Mouse (Mus musculus): ENCODE measurements around the gene Mfsd12.

The Mfsd12 gene

DNA sequence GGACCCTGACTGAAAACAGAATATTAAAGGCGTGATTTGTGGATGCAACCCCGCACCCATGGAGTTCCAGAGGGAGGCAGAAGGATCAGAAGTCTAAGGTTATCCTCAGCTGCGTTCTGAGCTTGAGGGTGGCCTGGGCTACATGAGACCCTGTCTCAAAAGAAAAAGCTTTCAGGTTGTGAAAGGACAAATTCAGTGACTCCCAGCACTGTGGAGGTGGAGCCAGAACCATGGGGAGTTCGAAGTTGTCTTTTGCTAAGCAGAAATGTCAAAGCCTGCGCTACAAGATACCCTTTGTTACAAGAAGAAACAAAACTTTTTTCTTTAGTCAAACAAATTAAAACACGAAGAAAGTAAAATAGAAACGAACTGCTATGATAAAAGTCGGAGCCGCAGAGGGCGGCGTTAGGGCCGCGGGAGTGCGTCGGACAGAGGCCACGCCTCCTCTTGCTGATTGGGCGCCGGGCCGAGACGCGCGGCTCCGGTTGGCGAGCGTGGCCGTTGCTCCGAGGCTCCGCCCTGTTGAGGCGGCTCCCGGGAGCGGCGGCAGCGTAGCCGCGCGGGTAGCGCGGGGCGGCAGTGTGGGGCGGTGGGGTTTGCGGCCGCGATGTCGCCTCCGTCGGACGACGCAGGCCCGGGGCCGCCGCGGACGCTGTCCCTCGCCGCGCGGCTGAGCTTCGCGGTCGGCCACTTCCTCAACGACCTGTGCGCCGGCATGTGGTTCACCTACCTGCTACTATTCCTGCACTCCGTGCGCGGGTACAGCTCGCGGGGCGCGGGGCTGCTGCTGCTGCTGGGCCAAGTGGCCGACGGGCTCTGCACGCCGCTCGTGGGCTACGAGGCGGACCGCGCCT is at the start of gene Mfsd12:
Mfsd12 (plus strand) TSS at position 501 of the 854 bp plus-strand sequence.
- DNase-seq (ENCODE audit: low read depth), result peak; percentile 97

DNA sequence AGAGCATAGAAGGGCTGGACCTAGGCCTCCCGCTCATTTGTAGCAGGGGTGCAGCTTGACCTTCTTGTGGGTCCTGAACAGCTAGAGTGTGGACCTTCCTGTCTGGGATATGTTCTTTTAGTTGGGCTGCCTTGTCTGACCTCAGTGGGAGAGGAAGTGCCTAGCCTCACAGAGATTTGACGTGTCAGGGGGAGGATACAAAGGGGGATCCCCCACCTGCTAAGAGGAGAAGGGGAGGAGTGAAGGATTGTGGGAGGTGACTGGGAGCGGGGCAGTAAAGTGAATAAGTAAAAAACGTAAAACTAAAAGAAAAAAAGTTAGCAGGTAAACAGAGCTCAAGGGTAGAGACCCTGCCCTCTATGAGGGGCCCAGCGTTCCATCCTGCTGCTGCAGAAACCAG is 47.7 kb upstream of the Mfsd12 start:
- no peak for DNase-seq (ENCODE audit: low read depth)

DNA sequence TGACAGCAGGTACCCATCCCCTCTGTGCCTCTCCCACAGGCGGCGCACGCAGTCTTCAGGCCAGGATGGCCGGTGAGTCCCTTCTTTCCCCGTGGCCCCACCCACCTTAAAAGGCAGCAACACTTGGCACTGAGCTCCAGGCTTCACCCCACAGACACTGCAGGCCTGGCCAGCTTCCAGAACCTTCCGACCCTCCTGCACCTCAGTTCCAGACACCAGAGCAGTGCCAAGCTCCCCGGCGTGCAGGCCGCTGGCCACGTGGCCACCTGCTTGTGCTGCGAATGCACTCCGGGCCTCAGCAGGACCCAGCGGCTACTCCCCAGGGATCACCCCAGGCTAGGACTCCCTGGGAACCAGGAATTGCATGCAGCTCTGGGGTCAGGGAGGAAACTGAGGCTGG is 43.7 kb upstream of the Mfsd12 start:
- DNase-seq (ENCODE audit: low read depth), result no peak

DNA sequence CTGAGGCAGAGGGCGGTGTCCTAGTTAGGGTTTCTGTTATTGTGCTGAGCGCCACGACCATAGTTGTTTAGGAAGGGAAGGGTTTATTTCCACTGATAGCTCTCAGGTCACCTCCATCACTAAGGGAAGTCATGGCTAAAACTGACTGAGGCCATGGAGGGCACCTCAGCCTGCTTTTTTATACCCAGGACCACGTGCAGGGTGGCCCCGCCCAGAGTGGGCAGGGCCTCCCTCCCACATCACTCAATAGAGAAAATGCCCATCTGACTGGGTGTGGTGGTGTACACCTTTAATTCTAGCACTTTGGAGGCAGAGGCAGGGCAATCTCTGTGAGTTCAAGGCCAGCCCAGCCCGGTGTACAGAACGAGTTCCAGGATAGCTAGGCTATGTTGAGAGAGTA is 43.1 kb upstream of the Mfsd12 start:
- no peak for DNase-seq (ENCODE audit: low read depth)

DNA sequence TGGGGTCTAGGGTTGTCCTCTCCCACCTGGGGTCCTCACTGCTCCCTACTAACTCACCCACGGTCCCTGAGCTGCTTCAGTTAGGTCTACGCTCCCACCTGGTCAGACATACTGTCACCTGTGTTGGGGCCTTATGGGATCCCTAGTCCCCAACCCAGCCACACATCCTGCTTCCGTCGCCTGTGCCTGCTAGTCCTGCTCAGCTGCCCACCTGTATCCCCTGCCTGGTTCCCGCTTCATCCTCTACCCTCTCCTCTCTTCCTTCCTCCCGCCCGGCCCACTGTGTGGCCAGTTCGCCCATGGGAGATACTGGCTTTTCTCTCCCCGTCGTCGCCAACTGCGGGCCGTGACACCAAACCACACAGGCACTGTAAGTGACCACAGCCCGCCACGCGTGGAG is 41.7 kb upstream of the Mfsd12 start:
- no peak for DNase-seq (ENCODE audit: low read depth)

DNA sequence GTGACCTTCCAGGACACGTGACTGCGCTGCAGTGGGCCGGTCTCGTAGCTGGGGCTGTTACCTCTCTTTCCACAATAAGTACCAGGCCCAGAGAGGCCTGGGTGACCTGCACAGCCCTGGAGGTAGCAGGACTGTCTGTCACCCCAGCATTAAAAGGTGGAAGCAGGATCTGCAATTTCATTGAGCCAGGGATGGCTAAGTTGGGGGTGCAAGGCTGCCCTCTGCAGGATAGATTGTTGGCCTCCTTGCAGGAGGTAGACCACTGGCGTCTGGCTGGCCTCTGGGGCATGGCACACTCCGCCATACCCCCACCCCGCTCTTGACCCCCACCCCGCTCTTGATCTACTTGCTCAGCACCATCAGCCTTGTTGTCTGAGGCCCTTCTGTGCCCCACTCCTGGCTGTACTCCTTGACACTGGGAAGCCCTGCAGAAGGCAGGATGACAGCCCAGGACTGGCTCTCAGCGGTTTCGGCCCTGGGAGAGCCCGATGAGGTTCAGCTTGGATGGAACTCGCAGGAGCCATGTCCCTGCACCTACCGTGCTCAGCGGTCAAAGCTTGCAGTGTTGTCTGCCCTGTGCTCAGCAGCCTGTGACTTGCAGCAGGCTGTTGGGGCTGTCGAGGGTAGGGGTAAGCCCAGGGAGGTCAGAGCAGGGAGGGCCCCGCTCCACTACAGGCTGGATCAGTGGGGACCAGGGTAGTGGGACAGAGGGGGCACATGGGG is 40.8 kb upstream of the Mfsd12 start:
- peak; percentile 52 for DNase-seq (ENCODE audit: low read depth)

DNA sequence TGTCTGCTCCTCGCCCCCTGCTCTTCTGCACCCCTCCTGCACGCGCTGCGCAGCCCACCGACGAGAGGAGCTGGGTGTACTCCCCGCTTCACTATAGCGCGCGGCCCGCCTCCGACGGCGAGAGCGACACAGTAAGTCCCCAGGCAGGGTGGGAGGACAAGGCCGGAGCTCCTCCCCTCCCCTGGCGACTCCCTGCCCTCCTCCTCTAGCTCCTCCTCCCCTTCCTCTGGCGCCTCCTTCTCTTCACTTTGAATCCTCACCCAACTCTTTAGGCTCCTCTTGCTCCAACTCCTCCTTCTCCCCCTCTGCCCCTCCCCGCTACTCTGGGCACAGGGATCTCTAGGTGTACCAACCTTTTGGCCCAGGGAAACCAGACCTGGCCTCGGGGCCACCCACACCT is 40.0 kb upstream of the Mfsd12 start:
- DNase-seq (ENCODE audit: low read depth), result no peak

DNA sequence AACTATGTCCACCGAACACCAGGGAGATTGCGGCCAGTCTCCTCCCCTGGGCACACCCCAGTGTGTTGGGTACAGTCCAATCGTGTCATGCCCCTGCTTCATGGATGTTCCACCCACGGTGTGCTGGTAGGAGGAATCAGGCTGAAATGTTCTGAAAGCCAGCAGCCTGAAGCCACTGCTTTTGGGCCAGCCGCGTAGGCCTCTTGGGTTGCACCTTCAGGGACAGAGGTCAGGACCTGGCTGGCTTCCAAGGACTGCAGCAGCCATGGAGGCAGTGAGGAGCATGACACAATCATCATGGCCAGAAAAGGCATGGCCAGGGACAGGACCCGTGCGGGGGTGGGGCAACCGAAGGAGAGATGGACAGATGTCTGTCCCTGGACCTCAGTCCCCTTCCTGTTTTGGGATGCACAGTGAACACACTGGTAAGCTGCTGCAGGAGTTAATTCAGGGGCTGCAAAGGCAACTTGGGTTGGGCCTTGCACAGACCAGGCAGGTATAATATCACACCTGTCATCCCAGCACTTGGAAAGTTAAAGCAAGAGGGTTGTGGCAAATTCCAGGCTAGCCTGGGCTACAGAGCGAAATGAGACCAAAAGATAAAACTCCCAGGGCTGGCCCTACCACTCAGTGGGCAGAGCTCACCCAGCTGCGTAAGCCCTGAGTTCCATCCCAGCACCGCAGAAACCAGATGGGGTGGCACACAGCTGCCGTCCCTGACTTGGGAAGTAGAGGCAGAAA is 38.5 kb upstream of the Mfsd12 start:
- peak; percentile 68 for DNase-seq (ENCODE audit: low read depth)

DNA sequence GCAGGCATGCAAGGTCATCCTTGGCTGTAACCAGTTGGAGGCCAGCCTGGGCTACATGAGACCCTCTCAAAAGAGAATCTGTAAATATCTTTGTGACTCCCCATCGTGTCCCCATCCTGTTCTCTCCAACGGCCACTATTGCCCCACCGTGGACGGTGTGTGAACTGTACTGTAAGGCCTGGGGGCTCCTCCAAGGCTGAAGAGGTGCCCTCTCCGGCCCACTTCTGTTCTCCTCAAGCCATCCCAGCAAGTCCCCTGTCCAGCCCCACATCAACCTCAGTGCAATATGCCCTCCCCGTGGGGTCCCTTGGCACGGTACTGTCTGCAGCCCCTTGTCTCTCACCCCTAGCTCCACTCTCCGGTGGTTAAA is 38.0 kb upstream of the Mfsd12 start:
- peak; percentile 60 for DNase-seq (ENCODE audit: low read depth)

DNA sequence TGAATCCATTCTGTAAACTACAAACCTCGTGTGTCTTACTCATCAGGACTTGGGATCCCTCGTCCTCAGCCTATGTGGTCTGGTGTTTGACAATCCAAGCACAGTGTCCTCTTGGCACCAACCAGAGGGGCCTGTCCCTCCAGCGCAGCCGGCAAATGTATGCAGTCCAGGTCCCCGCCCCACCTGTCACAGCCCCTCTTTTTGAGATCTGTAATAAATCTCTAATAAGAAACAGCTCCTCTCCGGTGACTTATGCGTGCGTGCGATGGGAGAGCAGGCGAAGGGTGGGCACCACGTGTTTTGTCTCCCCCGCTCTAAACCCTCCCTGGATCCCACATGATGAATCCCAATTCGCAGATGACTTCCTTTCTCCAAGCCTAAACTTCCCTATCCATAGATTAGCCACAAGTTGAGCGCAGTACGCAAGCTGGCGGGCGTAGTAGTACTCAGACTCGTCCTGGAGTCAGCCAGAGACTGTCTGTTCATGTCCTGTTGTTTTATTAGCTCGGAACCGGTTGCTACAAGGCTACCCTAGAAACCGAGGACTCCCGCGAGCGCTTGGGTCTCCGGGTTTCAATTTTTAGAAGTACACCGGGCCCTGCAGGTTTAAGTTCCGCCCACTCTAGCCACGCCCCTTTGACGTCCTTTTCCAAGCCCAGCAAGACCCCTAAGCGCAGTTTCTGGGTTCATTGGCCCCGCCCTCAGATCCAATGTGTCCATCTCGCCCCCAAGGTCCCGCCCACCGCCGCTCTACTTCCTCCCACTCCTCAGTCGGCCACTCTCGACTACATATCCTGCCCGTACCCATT is 37.3 kb upstream of the Mfsd12 start:
- DNase-seq (ENCODE audit: low read depth), result peak; percentile 100

DNA sequence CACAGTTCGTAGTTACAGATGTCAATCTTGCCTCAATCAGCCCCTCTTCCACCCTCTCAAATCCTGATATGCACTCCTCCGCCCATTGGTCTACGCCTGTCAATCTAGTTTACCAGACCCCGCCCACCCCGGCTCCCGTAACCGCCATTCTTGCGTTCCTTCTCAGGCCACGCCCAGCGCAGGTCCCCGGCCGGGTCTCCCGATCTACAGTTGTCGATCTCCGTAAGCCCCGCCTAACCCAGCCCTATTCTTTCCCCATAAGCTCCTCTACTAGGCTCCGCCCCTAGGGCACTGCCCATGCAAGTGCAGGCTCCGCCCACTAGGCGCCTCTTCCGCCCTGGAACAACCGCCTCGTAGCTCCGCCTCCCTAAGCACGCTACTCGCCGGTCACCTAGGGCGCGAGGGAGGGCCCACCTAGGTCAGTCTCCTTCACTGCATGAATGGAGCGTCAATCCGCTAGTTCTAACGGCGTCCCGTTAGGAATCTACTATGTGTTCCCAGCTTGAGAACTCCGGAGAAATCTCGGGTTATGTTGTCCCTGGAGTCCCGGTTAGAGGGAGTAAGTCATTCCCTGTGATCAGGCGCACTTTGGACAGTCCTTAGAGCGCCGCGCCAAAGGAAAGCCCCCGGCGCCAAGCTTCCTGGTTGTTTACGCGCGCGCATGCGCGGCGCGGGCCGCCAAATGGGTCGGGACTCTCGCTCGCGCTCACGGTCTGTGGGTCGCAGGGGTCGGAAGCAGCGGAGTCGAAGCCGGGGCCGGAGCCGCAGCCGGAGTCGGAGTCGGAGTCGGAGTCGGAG is 36.5 kb upstream of the Mfsd12 start, which contains the start of gene Cactin:
Cactin (plus strand) TSS at position 554 of the 798 bp plus-strand sequence.
- peak; percentile 100 for DNase-seq (ENCODE audit: low read depth)

DNA sequence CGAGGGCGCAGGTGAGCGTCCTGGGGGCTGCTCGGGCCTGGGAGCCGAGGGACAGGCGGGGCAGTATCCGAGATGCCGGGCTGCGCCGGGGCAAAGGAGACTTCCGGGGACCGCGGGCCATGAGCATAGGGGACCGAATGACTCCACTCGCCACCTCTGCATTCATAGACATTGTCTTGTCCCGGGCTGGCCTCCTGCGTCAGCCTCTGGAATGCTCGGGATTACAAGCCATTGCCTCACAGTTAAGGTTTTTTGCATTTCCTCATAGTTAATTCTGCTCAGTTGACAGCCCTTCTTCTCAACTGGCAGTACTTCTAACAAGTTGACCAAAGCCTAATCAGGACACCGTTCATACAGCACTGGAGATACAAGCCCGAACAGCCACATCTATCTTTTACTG is 35.9 kb upstream of the Mfsd12 start:
- peak; percentile 50 for DNase-seq (ENCODE audit: low read depth)

DNA sequence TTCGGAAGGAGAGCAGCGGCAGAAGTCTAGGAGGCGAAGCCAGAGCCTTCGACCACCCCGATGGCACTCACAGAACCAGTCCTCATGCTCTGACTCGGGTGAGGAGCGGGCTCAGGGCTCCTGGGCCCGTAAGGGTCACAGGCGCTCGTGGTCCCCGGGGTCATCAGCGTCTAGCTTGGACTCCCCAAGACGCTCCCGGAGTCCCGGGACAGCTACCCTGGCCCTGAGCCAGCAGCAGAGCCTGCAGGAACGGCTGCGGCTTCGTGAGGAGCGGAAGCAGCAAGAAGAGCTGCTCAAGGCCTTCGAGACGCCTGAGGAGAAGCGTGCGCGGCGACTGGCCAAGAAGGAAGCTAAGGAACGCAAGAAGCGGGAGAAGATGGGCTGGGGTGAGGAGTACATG is 34.8 kb upstream of the Mfsd12 start:
- DNase-seq (ENCODE audit: low read depth), result no peak

DNA sequence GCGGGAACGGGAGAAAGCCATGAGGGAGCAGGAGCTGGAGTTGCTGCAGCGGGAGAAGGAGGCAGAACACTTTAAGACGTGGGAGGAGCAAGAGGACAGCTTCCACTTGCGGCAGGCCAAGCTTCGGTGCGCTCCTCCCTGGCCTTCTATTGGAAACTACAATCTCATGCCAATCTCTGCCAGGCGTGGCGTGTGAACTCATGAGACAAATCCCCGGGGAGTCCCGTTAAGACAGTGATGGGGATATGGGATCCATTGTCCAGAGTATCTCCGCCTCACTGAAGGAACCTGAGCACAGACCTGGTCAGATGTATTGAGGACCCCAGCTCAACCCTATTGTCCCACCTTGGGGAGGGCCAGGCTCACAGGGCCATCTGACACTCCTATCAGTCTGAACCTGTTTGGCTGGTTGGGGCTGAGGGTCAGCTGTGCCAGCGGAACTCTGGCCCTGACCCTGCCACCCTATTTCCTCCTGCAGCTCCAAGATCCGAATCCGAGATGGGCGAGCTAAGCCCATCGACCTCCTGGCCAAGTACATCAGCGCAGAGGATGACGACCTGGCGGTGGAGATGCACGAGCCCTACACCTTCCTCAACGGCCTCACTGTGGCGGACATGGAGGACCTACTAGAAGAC is 34.0 kb upstream of the Mfsd12 start:
- DNase-seq (ENCODE audit: low read depth), result no peak

DNA sequence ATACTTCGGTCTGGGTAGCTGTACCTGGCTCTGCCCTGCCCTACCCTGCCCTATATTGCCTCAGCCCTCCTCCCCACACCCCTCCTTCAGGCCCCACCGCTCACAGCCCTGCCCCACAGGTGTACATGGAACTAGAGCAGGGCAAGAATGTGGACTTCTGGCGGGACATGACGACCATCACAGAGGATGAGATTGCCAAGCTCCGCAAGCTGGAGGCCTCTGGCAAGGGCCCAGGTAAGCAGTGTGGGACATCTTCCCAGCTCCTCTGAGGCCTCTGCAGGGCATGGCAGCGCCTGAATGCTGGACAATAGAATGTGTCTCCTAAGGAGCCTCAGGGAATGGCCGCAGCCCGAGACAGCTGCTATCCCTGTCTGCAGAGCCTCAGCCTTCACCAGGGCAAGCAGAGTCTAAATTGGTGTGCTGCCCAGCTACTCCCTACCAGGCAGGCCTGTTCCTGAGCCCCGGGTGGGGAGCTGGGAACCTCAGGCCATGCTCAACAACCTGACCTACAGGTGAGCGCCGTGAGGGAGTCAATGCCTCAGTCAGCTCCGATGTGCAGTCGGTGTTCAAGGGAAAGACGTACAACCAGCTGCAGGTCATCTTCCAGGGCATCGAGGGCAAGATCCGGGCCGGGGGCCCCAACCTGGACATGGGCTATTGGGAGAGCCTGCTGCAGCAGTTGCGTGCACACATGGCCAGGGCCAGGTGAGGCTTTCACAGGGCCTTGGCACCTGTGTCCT is 33.3 kb upstream of the Mfsd12 start:
- DNase-seq (ENCODE audit: low read depth), result no peak

DNA sequence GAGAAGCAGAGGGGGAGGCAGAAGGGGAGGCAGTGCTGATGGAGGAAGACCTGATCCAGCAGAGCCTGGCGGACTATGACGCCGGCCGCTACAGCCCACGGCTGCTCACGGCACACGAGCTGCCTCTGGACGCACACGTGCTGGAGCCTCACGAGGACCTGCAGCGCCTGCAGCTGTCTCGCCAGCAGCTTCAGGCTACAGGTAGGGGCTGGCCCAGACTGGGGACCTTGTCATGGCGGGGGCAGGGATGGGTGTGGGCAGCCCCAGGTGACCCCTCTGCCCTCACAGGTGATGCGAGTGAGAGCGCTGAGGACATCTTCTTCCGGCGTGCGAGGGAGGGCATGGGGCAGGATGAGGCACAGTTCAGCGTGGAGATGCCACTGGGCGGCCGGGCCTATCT is 32.1 kb upstream of the Mfsd12 start:
- DNase-seq (ENCODE audit: low read depth), result no peak

DNA sequence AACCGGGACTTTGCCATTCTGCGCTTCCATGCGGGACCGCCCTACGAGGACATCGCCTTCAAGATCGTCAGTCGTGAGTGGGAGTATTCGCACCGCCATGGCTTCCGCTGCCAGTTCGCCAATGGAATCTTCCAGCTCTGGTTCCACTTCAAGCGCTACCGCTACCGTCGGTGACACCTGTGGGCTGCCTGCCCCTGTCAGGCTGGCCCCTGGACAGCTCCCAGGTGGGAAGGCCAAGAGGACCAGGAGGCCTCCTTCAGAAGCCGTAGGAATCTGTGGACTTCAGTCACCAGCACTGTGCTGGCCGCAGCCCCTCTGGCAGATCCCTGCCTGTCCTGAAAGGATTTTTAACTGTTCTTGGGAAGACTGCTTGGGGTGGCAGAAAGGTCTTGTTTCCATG is 31.5 kb upstream of the Mfsd12 start:
- no peak for DNase-seq (ENCODE audit: low read depth)

DNA sequence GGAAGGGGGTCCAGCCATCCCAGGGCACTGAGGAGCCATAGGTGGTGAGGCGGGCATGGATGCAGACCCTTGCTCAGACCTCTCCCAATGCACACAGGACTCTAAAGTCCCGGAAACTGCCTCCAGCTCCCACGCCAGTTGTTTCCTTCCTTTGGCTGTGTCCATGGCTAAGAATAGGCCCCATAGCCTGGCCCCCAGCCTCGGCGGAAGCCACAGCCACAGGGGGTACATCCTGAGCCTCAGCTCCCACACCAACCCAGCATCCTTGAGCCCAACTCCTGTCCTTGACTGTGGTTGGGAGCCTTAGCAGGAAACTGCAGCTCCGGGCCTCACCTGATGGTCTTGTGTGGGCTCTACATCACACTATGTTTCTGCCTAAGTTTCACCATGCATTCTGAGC is 30.4 kb upstream of the Mfsd12 start:
- DNase-seq (ENCODE audit: low read depth), result no peak

DNA sequence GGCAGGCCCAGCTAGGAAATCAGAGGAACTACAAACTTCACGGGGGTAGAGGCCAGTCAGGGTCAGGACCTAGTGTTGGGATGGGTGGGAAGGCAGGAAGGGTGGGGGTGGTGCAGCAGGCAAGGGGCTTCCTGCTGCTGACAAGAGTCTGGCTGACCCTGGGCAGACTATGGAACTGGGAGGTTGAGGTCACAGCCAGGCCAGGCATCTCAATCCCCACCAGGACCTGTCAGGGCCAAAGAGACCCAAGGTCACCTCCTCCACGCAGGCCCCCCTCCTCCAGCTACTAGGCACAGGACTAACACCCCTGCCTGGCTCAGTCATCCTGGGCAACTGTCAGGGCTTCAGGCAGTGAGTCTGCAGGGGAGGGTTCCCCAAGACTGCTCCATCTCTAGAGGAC is 29.3 kb upstream of the Mfsd12 start:
- no peak for DNase-seq (ENCODE audit: low read depth)

DNA sequence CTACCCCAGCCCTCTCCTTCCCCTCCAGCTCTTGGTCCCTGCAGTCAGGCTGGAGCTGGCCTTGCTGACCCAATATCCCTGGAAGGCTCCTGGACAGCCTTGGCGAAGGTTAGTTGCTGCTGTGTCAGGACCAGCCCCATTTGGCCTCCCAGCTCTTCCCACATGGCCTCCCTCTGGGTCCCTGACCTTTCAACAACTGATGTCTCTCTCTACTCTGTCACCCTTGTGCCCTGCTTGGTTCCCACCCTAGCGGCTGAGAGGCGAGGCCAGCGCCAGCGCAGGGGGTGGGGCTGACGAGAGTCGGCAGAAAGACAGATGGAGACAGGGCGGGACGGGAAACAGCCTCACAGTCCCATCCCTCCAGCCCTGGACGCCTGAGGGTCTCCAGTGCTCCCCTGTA is 28.9 kb upstream of the Mfsd12 start, which contains the start of gene Tbxa2r:
Tbxa2r (plus strand) TSS at position 346 of the 400 bp plus-strand sequence.
- no peak for DNase-seq (ENCODE audit: low read depth)

Measured in NIH3T3 (cell line).